ENCODE assay signal across 8 mouse cellular contexts in the genomic region with DNA sequence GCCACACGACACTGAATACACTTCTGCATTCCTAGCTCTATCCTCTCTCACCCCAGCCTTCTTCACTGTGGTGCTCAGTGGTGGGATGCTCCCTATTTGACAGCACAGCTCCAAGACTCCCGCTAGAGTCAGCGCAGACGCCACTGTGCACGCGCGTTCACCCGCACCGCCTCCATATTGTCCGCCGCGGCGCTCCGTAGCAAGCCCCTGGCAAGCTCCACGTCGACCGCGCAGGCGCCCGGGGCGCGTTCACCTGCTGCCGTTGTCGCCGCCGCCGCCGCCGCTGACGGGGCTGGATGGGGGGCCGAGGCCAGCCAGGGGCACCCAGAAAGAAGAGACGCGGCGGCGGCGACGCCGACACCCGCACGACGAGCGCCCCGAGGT. TPM values are rescaled to one million over a fixed set of nuclear protein-coding genes. Genes with fewer than 3 reads are reported as not detected.
DNase-seq lines count a peak whose midpoint lies in the region; ATAC-seq and TF ChIP-seq lines count a peak whose summit lies in the region.

Gene Golga4, plus strand, starts transcription at position 248 of the 384 bp plus-strand sequence.

- H3K27ac ChIP-seq in bone marrow, adult 2 months (ENCODE audit: control insufficient read depth, insufficient read depth, low read depth, low read length, poor library complexity) = no peak within 1 kb of the TSS
- peak within 1 kb of the TSS; percentile 68 for H3K27ac ChIP-seq in embryonic facial prominence, embryonic 14.5 days (replicated peaks; ENCODE audit: low read depth, low read length)
- peak within 1 kb of the TSS; percentile 94 for H3K27ac ChIP-seq in heart, adult 2 months
- H3K27ac ChIP-seq in limb, embryonic 12.5 days = peak within 1 kb of the TSS; percentile 35; the same call in 1 of the 2 replicates
- H3K27ac ChIP-seq in midbrain, embryonic 14.5 days (replicated peaks; ENCODE audit: low read depth, low read length) = peak within 1 kb of the TSS; percentile 81

- peak; percentile 78 for DNase-seq in 416B (ENCODE audit: low read depth)
- peak; percentile 93 for DNase-seq in embryonic facial prominence, embryonic 14.5 days (ENCODE audit: low spot score)
- DNase-seq in heart, adult 2 months = peak; percentile 93 to 96
- DNase-seq in kidney, adult 8-10 months = peak; percentile 85 to 90
- DNase-seq in midbrain, embryonic 14.5 days = peak; percentile 96
- DNase-seq in spleen, adult 18-20 months = peak; percentile 75 to 88

- intact Hi-C loops in heart, adult 2 months (cut with DNase I) = no loop called here

- H3K9ac ChIP-seq in embryonic facial prominence, embryonic 14.5 days (ENCODE audit: low read depth, low read length) = peak within 1 kb of the TSS; percentile 89
- peak within 1 kb of the TSS; percentile 92 for H3K9ac ChIP-seq in heart, adult 2 months (ENCODE audit: low read depth, low read length)
- peak within 1 kb of the TSS; percentile 93 for H3K9ac ChIP-seq in limb, embryonic 12.5 days (replicated peaks)
- H3K9ac ChIP-seq in midbrain, embryonic 14.5 days (replicated peaks; ENCODE audit: low read length) = peak within 1 kb of the TSS; percentile 91

- no peaks in the 10 kb centered on the region for H3K9me3 ChIP-seq in embryonic facial prominence, embryonic 14.5 days (ENCODE audit: control insufficient read depth, low read length)
- H3K9me3 ChIP-seq in limb, embryonic 12.5 days = no peaks in the 10 kb centered on the region
- H3K9me3 ChIP-seq in midbrain, embryonic 14.5 days (ENCODE audit: control insufficient read depth, low read length) = no peaks in the 10 kb centered on the region

- TF ChIP-seq POLR2A in bone marrow, adult 2 months (IDR thresholded peaks at IDR 0.05; ENCODE audit: borderline replicate concordance, control insufficient read depth, low read depth, low read length) = peak; percentile 55; the same call in 1 of the 2 replicates
- TF ChIP-seq POLR2A in heart, adult 2 months (IDR thresholded peaks at IDR 0.05; ENCODE audit: insufficient read depth, low read depth, low read length) = 0 out of 2 replicates have a peak, but pooled peaks have one; percentile 10

- H3K4me3 ChIP-seq in bone marrow, adult 2 months (replicated peaks; ENCODE audit: control insufficient read depth, low read depth, low read length) = peak within 1 kb of the TSS; percentile 83
- H3K4me3 ChIP-seq in embryonic facial prominence, embryonic 14.5 days (ENCODE audit: low read depth, low read length) = peak within 1 kb of the TSS; percentile 97
- peak within 1 kb of the TSS; percentile 97 for H3K4me3 ChIP-seq in heart, adult 2 months
- H3K4me3 ChIP-seq in limb, embryonic 12.5 days (replicated peaks) = peak within 1 kb of the TSS; percentile 98
- H3K4me3 ChIP-seq in midbrain, embryonic 14.5 days (replicated peaks; ENCODE audit: low read depth, low read length) = peak within 1 kb of the TSS; percentile 96

- H3K79me2 ChIP-seq in heart, adult 2 months (replicated peaks; ENCODE audit: control insufficient read depth, insufficient read depth, low read length) = peaks cover 9% of the 10 kb centered on the region

- ATAC-seq in embryonic facial prominence, embryonic 14.5 days (ENCODE audit: low read depth) = peak; percentile 95
- peak; percentile 80 for ATAC-seq in limb, embryonic 12.5 days (ENCODE audit: insufficient number of reproducible peaks, insufficient read depth, low FRiP score, low TSS enrichment, low read depth)
- peak; percentile 89 for ATAC-seq in midbrain, embryonic 14.5 days (ENCODE audit: low FRiP score, low TSS enrichment)

- peak within 1 kb of the TSS; percentile 99 for H3K4me2 ChIP-seq in embryonic facial prominence, embryonic 14.5 days (ENCODE audit: low read depth, low read length)
- H3K4me2 ChIP-seq in limb, embryonic 12.5 days = peak within 1 kb of the TSS; percentile 91
- H3K4me2 ChIP-seq in midbrain, embryonic 14.5 days (ENCODE audit: low read length) = peak within 1 kb of the TSS; percentile 99

- no peak for TF ChIP-seq CTCF in bone marrow, adult 2 months (IDR thresholded peaks at IDR 0.05; ENCODE audit: control insufficient read depth, insufficient read depth, low read length)
- no peak for TF ChIP-seq CTCF in heart, adult 2 months (IDR thresholded peaks at IDR 0.05)

- no peaks in the 10 kb centered on the region for H3K4me1 ChIP-seq in bone marrow, adult 2 months (ENCODE audit: control insufficient read depth, insufficient read depth, low read length)
- H3K4me1 ChIP-seq in embryonic facial prominence, embryonic 14.5 days (ENCODE audit: control insufficient read depth, insufficient read depth, low read length) = peaks cover 17% of the 10 kb centered on the region; the same call in 1 of the 2 replicates
- H3K4me1 ChIP-seq in heart, adult 2 months (ENCODE audit: control insufficient read depth, insufficient read depth, low read length) = peaks cover 11% of the 10 kb centered on the region
- peaks cover 31% of the 10 kb centered on the region for H3K4me1 ChIP-seq in limb, embryonic 12.5 days (replicated peaks)
- H3K4me1 ChIP-seq in midbrain, embryonic 14.5 days (ENCODE audit: control insufficient read depth, insufficient read depth, low read length) = peaks cover 21% of the 10 kb centered on the region

- TF ChIP-seq EP300 in heart, adult 2 months (IDR thresholded peaks at IDR 0.05; ENCODE audit: insufficient read depth, low read depth, low read length) = 0 out of 2 replicates have a peak, but pooled peaks have one; percentile 11

- no peaks in the 10 kb centered on the region for H3K27me3 ChIP-seq in embryonic facial prominence, embryonic 14.5 days (replicated peaks; ENCODE audit: control insufficient read depth, insufficient read depth, low read length)
- H3K27me3 ChIP-seq in heart, adult 2 months (ENCODE audit: control insufficient read depth, insufficient read depth, low read length) = no peaks in the 10 kb centered on the region
- H3K27me3 ChIP-seq in limb, embryonic 12.5 days = no peaks in the 10 kb centered on the region
- H3K27me3 ChIP-seq in midbrain, embryonic 14.5 days (ENCODE audit: control insufficient read depth, insufficient read depth, low read length) = no peaks in the 10 kb centered on the region

- WGBS in bone marrow, adult 2 months = under 1% methylated on average over 43 of the region's 43 CpGs
- WGBS in embryonic facial prominence, embryonic 14.5 days = under 1% methylated on average over 21 of the region's 43 CpGs
- WGBS in heart, adult 2 months = 0% methylated on average over 42 of the region's 43 CpGs
- WGBS in limb, embryonic 12.5 days = under 1% methylated on average over 43 of the region's 43 CpGs
- WGBS in midbrain, embryonic 14.5 days = under 1% methylated on average over 42 of the region's 43 CpGs

- H3K36me3 ChIP-seq in embryonic facial prominence, embryonic 14.5 days (ENCODE audit: control insufficient read depth, insufficient read depth, low read length) = no peaks in the 10 kb centered on the region
- peaks cover 5% of the 10 kb centered on the region for H3K36me3 ChIP-seq in heart, adult 2 months (ENCODE audit: control insufficient read depth, insufficient read depth, low read length)
- 0 out of 2 replicates have a peak, but pooled peaks cover 4% of the 10 kb centered on the region for H3K36me3 ChIP-seq in limb, embryonic 12.5 days
- 0 out of 2 replicates have a peak, but pooled peaks cover 4% of the 10 kb centered on the region for H3K36me3 ChIP-seq in midbrain, embryonic 14.5 days (ENCODE audit: control insufficient read depth, insufficient read depth, low read length)

RNA-seq across cellular contexts. Expression of gene Golga4, which starts in this region (rescaled TPM):
- 26.7 and 47.1 TPM in 2 replicates for polyA plus RNA-seq in bone marrow, adult 2 months (2011; ENCODE audit: insufficient read depth, insufficient read length, low replicate concordance, missing spikeins)
- 48.5 and 52.2 TPM in 2 replicates for polyA plus RNA-seq in embryonic facial prominence, embryonic 14.5 days (2014; fragmentation: Nextera tagmentation; extraction: Ambion mirVana)
- 100 to 1,000 TPM; 350 to 420 TPM for total RNA-seq in heart, adult 2 months (2021)
- polyA plus RNA-seq in heart, adult 2 months (2012; rRNA removed) = 34.4 and 62.8 TPM in 2 replicates
- polyA plus RNA-seq in limb, embryonic 12.5 days (2016; fragmentation: Nextera tagmentation; extraction: Ambion mirVana) = 62.4 and 68.5 TPM in 2 replicates
- 47.8 and 53.3 TPM in 2 replicates for polyA plus RNA-seq in midbrain, embryonic 14.5 days (2014; fragmentation: Nextera tagmentation; extraction: Ambion mirVana)
